Mouse (Mus musculus) stomach, embryonic 14.5 days (tissue): ENCODE data around the gene Gm10135. TPM values are rescaled to one million over a fixed set of nuclear protein-coding genes. Genes with fewer than 3 reads are reported as not detected.

ENCODE experiments used
- ATAC-seq: fragments of 200-750 bp; cut with Nextera tagmentation; 2 replicates; pipeline ENCODE4 v1.8.0; 2017; ENCODE audit warnings: low read depth, moderate TSS enrichment; ENCODE audit not compliant: insufficient number of reproducible peaks, insufficient read depth, low FRiP score
- H3K27ac ChIP-seq: fragments of 300-500 bp; sonication (generic); 2 replicates; pipeline ENCODE4 v1.5.1; 2014; ENCODE audit warnings: mild to moderate bottlenecking, low read length, moderate library complexity, mixed read lengths
- H3K27me3 ChIP-seq: fragments of 300-500 bp; sonication (generic); 2 replicates; pipeline ENCODE4 v1.6.1; 2014; ENCODE audit warnings: low read length, control low read depth, mixed read lengths; ENCODE audit not compliant: control insufficient read depth, insufficient read depth
- H3K36me3 ChIP-seq: fragments of 300-500 bp; sonication (generic); 2 replicates; pipeline ENCODE4 v1.6.1; 2014; ENCODE audit warnings: mild to moderate bottlenecking, control low read depth, low read length, moderate library complexity, mixed read lengths; ENCODE audit not compliant: control insufficient read depth, insufficient read depth
- H3K4me1 ChIP-seq: fragments of 300-500 bp; sonication (generic); 2 replicates; pipeline ENCODE4 v1.6.1; 2014; ENCODE audit warnings: low read length, control low read depth, mixed read lengths; ENCODE audit not compliant: control insufficient read depth, insufficient read depth
- H3K4me2 ChIP-seq: fragments of 300-500 bp; sonication (generic); replicated peaks from 2 replicates; pipeline ENCODE4 v1.6.1; 2014; ENCODE audit warnings: low read depth, low read length, control low read depth
- H3K4me3 ChIP-seq: fragments of 300-500 bp; sonication (generic); 2 replicates; pipeline ENCODE4 v1.5.1; 2014; ENCODE audit warnings: low read depth, low read length, control low read depth
- H3K9ac ChIP-seq: fragments of 300-500 bp; sonication (generic); replicated peaks from 2 replicates; pipeline ENCODE4 v1.6.1; 2014; ENCODE audit warnings: low read depth, mild to moderate bottlenecking, control low read depth, low read length, moderate library complexity, mixed read lengths
- H3K9me3 ChIP-seq: fragments of 300-500 bp; sonication (generic); 2 replicates; pipeline ENCODE4 v1.6.1; 2016; ENCODE audit warnings: low read depth, low read length, control low read depth; ENCODE audit not compliant: control insufficient read depth
- WGBS: fragments of 180-500 bp; shearing (Covaris S2); extraction: QIAGEN DNeasy Blood & Tissue Kit; methylation state at CpG from one replicate; pipeline ENCODE4 v1.1.7; 2014; 5-methylcytosine and 5-hydroxymethylcytosine counted together
- polyA plus RNA-seq: library from polyadenylated mRNA; unstranded; fragments of >200 nt; fragmentation: Nextera tagmentation; extraction: Ambion mirVana; gene quantifications from 2 replicates; pipeline ENCODE4 v1.2.1, GENCODE M21; 2014

Gene Gm10135
- polyA plus RNA-seq, 1 experiment from 2014 or later = not detected

GRCm38 (mm10) chr5:72921171-72921570 is 53.3 kb downstream of the Gm10135 start:
- Histone ChIP-seq H3K4me2 (no peak overlapping the region), H3K4me1 (peaks cover 12% of the 10 kb centered on the region)

GRCm38 (mm10) chr5:72920416-72920815 is 54.1 kb downstream of the Gm10135 start:
- Histone ChIP-seq H3K4me1 (peaks cover 17% of the 10 kb centered on the region), H3K9ac (no peak overlapping the region), H3K27me3 (no peaks in the 10 kb centered on the region), H3K4me2 (no peak overlapping the region), H3K36me3 (no peaks in the 10 kb centered on the region), H3K9me3 (no peaks in the 10 kb centered on the region), H3K27ac (no peak overlapping the region), H3K4me3 (no peak overlapping the region)
- ATAC-seq = no peak
- WGBS = 85% methylated on average over 4 of the region's 4 CpGs

More at GRCm38 (mm10) chr5:72921171-72921570, 53.3 kb downstream of the Gm10135 start:
- Histone ChIP-seq H3K9me3 (no peaks in the 10 kb centered on the region), H3K9ac (no peak overlapping the region), H3K36me3 (no peaks in the 10 kb centered on the region), H3K4me3 (no peak overlapping the region), H3K27ac (no peak overlapping the region), H3K27me3 (no peaks in the 10 kb centered on the region)
- no peak for ATAC-seq
- WGBS = 91% methylated on average over 8 of the region's 8 CpGs

DNA sequence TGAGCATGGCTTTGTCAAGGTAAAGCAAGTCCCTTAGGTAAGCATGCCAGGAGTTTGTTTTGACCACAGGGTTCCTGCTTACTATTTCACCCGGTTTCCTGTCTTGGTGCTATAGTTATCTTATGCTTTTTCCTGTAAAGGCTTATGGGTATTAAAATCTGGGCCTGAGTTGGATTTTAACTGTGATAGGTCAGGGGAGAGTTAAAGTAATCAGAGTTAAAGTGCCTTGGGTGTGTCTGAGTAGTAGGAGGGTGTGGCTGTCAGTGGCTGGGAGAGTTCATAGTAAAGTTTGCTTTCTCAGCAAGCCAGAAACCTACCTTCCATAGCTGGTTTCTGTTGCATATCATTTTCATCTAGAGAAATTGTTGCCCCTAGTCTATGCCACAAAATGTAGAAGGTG is 57.7 kb downstream of the Gm10135 start:
- Histone ChIP-seq H3K4me3 (peak overlapping the region; percentile 55; the same call in 1 of the 2 replicates), H3K4me2 (peak overlapping the region; percentile 69; the same call in 1 of the 2 replicates), H3K27ac (peak overlapping the region; percentile 98; the same call in 1 of the 2 replicates), H3K9ac (no peak overlapping the region), H3K9me3 (no peaks in the 10 kb centered on the region), H3K36me3 (no peaks in the 10 kb centered on the region), H3K27me3 (no peaks in the 10 kb centered on the region), H3K4me1 (peaks cover 17% of the 10 kb centered on the region)
- 14% methylated on average over 1 of the region's 1 CpGs for WGBS
- no peak for ATAC-seq

DNA sequence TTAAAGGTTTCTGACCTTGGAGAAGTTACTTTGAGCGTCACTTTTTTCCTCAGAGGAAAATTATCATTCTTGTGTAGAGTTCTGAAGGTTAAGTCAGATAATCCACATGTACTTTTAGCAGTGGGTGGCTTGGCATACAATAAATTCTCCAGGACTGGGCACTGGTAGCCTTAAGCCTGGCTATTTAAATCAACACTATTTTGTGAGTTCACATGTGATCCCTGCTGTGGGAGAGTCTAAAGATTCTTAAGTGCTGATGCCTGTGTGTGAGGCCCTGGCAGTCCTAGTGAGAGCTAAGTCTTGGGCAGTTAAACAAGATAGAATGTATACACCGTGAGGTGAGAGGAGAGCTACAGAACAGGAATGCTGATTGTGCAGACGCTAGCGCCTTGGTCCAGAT is 58.5 kb downstream of the Gm10135 start:
- no peak for ATAC-seq
- peak overlapping the region; percentile 69 for H3K4me2 ChIP-seq
- 17% methylated on average over 4 of the region's 4 CpGs for WGBS
- H3K27me3 ChIP-seq = no peaks in the 10 kb centered on the region
- H3K36me3 ChIP-seq = no peaks in the 10 kb centered on the region
- peaks cover 17% of the 10 kb centered on the region for H3K4me1 ChIP-seq
- H3K9me3 ChIP-seq = no peaks in the 10 kb centered on the region
- peak overlapping the region; percentile 92 for H3K9ac ChIP-seq
- peak overlapping the region; percentile 98 for H3K27ac ChIP-seq
- H3K4me3 ChIP-seq = peak overlapping the region; percentile 55

Other genes starting within 250 kb of the Gm10135 start
- gene Txk, start 221.9 kb downstream of the Gm10135 start, polyA plus RNA-seq = 0.29 and 0.32 TPM in 2 replicates
- 5.2 and 7.7 TPM in 2 replicates for gene Tec, start 106.2 kb downstream of the Gm10135 start, polyA plus RNA-seq
- 22.6 and 26.0 TPM in 2 replicates for gene Slain2, start 60.4 kb downstream of the Gm10135 start, polyA plus RNA-seq
- gene Slc10a4, start 32.2 kb upstream of the Gm10135 start, polyA plus RNA-seq = 14.2 and 14.4 TPM in 2 replicates